Mouse (Mus musculus): ENCODE measurements at regions not wholly inside any gene's neighbourhood (a gene's known extent, or its start where the extent isn't known, plus 50 kb on each side); places are given as distances from the start of the nearest gene placed in this dataset.

DNA sequence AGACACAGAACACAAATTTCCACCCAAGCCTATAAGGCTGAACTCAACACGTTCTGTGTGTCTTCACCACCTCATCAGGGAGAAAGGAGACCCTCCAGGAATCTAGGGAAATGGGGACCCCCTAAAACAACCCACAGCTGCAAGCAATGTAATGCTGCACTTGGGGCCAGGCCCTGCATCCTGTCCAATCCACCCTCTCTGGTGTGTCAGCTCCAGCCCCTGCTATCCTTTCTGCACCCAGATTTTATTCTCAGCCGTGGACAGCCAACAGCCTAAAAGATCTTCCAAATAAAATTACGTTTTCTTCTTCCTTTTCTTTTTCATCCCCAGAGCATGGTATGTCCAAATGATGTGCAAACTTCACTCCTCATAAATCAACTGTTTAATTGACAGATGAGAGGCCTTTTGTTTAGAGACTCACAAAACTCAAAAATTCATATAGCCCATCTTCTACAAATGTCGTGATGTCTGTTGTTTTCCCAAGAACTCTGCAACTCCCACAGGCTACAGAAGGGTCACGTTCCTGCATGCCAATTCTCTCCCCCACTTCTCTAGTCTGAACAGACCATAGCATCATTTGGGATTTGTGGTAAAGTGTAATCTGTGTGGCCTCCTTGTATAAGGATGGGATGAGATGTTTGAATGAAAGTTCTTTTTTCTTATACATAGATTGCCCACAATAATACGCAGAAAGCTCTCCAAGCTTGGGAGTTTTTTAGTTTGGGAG is 142.0 kb upstream of the Igf1 start:
- no peak for ATAC-seq (replicated peaks in 1 of 2; ENCODE audit: insufficient read depth in 1 of 2, low FRiP score in 2 of 2, low TSS enrichment in 1 of 2, low read depth in 1 of 2, poor library complexity in 2 of 2, severe bottlenecking in 2 of 2)

DNA sequence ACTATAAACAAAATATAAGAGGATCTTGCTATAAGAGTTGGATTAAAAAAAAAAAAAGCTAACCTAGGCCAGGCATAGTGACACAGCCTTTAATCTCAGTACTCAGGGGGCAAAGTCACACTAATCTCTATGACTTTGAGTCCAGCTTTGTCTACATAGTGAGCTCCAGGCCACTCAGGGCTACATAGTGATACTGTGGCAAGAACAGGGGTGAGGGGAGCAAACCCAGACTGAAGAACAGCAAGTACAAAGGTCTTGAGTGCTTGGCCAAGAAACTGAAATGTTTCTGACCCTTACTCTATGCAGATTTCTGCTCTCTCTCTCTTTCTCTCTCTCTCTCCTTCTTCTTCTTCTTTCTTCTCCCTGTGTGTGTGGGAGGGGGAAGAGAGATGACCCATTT is 140.9 kb upstream of the Igf1 start:
- ATAC-seq (replicated peaks in 1 of 2; ENCODE audit: insufficient read depth in 1 of 2, low FRiP score in 2 of 2, low TSS enrichment in 1 of 2, low read depth in 1 of 2, poor library complexity in 2 of 2, severe bottlenecking in 2 of 2) = no peak

DNA sequence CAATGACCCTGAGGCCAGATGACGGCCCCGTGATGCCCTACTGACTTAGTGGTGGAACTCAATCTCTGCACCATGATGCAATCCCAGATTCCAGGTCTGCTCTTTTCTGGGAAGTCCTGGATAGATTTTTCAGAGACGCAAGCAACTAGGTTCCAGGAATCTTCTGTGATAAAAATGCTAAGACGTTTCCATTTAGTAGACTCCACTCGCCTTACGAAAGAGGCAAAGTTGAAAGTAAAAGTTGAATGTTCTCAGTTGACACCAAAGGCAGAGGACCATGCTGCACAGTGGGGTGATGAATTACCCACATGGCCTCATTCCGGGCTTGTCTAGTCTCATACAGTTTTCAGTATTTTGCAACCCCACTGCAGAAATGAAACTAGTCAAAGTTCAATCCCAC is 139.6 kb upstream of the Igf1 start:
- ATAC-seq (replicated peaks in 1 of 2; ENCODE audit: insufficient read depth in 1 of 2, low FRiP score in 2 of 2, low TSS enrichment in 1 of 2, low read depth in 1 of 2, poor library complexity in 2 of 2, severe bottlenecking in 2 of 2) = no peak

DNA sequence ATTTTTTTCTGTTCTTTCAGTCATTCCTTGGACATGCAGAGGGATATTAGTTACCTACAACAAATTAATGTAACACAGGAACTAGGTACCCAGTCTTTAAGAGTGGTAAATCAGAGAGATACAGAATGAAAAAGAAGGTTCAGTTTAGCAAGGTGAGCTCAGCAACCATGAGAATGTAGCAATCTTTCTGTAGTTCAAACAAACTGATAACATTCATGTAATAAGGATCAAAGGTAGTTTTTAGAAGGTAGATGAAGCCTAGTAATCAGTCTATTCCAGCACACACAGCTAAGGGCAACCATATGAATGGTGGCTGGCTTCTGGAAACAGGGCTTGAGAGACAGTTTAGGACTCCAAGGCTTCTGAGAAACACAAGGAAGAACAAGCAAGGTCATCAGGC is 138.1 kb upstream of the Igf1 start:
- no peak for ATAC-seq (replicated peaks in 1 of 2; ENCODE audit: insufficient read depth in 1 of 2, low FRiP score in 2 of 2, low TSS enrichment in 1 of 2, low read depth in 1 of 2, poor library complexity in 2 of 2, severe bottlenecking in 2 of 2)

DNA sequence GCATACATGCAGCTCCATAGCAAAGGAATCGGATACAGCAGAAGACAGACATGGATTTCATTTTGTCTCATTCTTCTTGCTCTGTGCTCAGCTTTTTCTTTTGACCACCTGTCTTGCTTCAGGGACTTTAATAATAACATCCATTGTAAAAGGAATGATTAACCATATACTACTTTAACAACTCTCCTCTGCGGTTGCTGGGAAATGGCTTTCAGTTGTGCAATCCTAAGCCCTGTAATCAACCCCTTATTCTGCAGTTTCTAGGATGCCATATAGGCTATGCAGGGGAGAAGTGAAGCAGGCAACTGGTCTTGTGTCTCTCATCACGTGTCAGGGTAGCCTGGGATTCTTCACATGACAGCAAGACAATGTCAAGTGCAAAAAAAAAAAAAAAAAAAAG is 135.8 kb upstream of the Igf1 start:
- no peak for ATAC-seq (replicated peaks in 1 of 2; ENCODE audit: insufficient read depth in 1 of 2, low FRiP score in 2 of 2, low TSS enrichment in 1 of 2, low read depth in 1 of 2, poor library complexity in 2 of 2, severe bottlenecking in 2 of 2)

DNA sequence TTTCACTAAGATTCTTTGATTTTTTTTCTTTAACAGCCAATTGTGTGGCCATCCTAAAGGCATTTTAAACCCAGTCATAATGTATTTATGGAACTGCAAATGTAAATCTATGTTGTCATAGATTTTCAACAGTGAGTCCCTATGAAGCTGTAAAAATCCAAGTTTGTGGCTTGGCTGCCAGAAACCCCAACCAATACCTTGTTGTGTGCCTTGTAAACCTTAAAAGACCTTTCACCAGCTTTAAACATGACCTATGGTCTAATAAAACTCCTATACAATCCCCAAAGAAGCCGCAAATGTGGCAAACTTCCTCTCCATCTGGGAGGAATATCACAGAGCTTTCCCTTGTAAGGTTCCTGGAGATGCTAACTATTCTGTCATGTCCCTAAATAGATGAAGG is 125.4 kb upstream of the Igf1 start:
- no peak for ATAC-seq (replicated peaks in 1 of 2; ENCODE audit: insufficient read depth in 1 of 2, low FRiP score in 2 of 2, low TSS enrichment in 1 of 2, low read depth in 1 of 2, poor library complexity in 2 of 2, severe bottlenecking in 2 of 2)

DNA sequence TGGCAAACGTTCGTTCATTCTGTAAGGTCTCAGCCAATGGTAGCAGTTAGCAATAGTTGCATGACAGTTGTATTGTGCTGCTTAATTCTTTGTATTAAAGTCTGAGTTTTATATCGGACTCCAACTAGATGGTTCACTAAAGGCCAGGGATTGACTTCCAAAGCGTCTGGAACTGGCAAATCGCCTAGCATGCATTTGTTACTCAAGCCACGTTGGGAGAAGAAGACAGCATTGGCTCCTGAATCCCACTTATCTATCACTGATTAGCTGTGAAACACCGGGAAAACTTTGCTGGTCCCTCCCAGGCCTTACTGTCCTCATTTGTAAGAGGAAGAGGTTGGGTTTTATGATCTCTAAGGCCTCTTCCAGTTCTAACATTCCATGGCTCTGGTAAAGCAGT is 124.8 kb upstream of the Igf1 start:
- ATAC-seq (replicated peaks in 1 of 2; ENCODE audit: insufficient read depth in 1 of 2, low FRiP score in 2 of 2, low TSS enrichment in 1 of 2, low read depth in 1 of 2, poor library complexity in 2 of 2, severe bottlenecking in 2 of 2) = no peak

DNA sequence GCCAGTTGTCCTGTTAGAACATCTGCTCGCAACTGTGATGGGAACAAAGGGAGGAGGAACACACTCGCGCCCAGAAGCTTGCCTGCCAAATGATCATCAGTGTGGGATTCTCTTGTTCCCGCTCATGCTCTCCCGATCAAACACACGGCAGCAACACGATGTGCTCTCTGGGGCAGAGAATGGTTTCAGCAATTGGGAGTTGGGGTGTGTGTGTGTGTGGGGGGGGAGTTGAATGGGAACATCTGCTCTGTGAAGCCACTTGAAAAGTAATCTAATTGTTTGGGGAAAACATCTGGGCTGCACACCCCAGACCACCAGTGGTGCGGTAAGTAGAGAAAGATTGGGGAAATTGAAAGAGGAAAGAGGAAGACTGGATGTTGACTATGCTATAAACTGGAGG is 117.7 kb upstream of the Igf1 start:
- ATAC-seq (replicated peaks in 1 of 2; ENCODE audit: insufficient read depth in 1 of 2, low FRiP score in 2 of 2, low TSS enrichment in 1 of 2, low read depth in 1 of 2, poor library complexity in 2 of 2, severe bottlenecking in 2 of 2) = no peak

DNA sequence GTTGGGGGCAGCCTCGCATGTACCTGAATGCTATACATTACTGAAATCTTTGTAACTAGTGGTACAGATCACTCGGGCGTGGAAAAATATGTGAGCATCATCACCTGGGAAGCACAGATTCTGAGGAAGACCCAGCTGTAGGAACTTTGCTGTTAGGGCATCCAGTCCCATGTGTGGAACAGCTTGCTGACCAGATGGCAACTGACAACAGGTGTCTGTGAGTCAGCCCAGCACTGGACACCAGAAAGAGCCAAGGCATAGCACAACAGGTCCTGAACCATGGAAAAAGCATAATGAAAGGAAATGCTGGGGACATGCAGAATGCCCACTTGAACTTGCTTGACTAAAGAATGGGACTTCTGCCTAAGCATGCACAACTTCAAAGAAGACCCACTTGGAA is 115.3 kb upstream of the Igf1 start:
- ATAC-seq (replicated peaks in 1 of 2; ENCODE audit: insufficient read depth in 1 of 2, low FRiP score in 2 of 2, low TSS enrichment in 1 of 2, low read depth in 1 of 2, poor library complexity in 2 of 2, severe bottlenecking in 2 of 2) = no peak

DNA sequence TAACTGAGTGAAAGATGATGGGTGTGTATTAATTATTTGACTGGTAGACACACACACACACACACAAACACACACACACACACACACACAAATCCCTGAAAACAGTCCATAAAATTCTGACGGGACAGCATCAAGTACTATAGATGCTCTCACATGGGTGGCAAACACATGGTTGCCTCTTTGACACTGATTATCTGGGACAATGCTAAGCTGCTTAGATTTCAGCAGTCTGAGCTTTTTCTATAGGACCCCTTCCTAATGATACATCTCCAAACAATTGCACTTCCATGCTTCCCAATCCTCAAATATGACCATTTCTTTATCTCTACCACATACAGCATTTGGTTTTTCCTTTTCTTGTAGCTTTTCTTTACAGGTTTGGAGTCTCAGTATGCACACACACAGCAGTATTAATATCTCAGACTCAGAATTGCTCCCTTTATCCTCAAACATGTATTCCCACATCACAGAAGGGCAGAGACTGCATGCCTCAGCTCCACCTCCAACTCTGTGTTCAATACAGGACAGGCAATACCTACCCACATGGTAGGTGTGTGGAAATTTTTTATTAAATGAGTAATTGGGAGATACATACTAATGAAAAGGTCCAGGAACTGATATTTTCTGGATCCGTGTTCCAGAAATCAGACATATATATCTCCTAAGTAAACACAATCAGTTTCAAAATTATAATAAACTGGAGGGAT is 110.1 kb upstream of the Igf1 start:
- no peak for ATAC-seq (replicated peaks in 1 of 2; ENCODE audit: insufficient read depth in 1 of 2, low FRiP score in 2 of 2, low TSS enrichment in 1 of 2, low read depth in 1 of 2, poor library complexity in 2 of 2, severe bottlenecking in 2 of 2)

DNA sequence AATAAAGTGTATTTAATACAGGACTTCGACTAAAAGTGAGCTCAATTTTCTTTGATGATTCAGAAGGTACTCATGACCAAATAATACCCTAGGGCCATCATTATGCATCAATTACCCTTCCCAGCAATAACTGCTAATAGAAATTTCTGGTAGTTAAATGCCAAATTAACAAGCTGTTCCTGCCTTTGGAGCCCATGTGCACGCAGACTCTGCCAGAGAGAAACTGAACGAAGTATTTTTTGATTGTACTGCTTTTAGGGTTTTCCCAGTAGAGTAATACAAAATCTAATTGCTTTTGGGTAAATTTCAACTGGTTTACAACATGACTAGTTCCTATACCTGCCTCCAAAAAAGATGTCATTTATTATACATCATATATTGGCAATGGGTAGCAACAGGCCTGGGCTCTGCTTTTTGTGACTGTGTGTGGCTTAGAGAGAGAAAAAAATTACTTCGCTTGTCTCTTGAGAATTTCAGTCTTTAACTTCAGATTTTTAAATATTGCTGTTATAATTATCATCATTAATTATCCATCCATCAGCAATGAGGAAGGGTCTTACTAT is 109.4 kb upstream of the Igf1 start:
- no peak for ATAC-seq (replicated peaks in 1 of 2; ENCODE audit: insufficient read depth in 1 of 2, low FRiP score in 2 of 2, low TSS enrichment in 1 of 2, low read depth in 1 of 2, poor library complexity in 2 of 2, severe bottlenecking in 2 of 2)

DNA sequence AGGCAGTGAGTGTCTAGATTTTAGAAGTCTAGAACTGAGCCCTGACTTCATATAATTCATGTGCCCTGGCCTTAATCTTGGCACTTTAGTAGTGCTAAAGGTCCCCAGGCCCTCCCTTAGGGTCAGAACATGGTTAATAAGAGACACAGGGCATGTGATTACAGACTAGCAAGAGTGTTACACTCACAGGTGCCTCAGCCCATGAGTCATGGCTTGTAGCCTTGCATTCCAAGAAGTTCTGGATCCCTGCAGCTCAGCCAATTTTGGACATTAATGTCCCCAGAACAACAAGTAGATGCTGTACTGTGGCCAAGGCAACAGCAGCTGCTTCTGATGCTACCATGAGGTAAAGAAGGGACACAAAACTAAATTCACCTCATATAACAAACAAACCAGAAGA is 107.7 kb upstream of the Igf1 start:
- ATAC-seq (replicated peaks in 1 of 2; ENCODE audit: insufficient read depth in 1 of 2, low FRiP score in 2 of 2, low TSS enrichment in 1 of 2, low read depth in 1 of 2, poor library complexity in 2 of 2, severe bottlenecking in 2 of 2) = no peak

DNA sequence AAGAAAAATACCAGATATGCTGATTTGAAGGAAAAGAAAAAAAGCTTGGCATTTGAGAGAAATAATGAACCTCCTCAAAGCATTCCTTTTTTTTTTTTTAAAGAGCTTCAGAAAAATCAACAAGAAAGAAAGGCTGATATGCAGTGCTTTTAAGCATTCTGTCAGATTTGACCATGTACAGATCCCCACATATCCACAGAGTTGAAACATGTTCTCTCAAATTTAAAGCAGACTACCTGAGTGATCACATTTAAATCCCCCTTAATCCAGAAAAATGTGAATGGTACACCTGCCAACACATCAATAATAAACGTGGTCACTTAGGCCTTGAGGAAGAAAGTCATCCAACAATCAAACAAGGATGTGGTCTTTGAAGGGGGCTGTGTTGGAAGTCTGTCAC is 107.1 kb upstream of the Igf1 start:
- no peak for ATAC-seq (replicated peaks in 1 of 2; ENCODE audit: insufficient read depth in 1 of 2, low FRiP score in 2 of 2, low TSS enrichment in 1 of 2, low read depth in 1 of 2, poor library complexity in 2 of 2, severe bottlenecking in 2 of 2)

DNA sequence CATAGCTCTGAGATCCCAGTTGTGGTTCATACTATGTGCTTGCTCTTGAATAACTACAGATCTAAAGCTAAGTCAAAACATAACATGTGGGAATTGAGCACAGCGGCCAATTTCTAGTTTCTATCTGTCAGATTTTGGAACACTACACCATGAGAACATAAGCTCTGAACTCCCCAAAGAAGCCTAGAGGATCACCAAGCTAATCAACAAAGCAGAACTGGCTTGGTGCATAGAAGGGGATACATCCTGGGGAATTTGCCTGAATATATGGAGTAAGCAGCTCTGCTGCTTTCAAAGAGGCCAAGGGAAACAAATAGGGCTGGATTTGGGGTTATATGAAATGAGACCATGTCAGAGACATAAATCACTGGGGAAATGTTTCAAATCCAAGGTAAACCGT is 105.9 kb upstream of the Igf1 start:
- ATAC-seq (replicated peaks in 1 of 2; ENCODE audit: insufficient read depth in 1 of 2, low FRiP score in 2 of 2, low TSS enrichment in 1 of 2, low read depth in 1 of 2, poor library complexity in 2 of 2, severe bottlenecking in 2 of 2) = no peak

DNA sequence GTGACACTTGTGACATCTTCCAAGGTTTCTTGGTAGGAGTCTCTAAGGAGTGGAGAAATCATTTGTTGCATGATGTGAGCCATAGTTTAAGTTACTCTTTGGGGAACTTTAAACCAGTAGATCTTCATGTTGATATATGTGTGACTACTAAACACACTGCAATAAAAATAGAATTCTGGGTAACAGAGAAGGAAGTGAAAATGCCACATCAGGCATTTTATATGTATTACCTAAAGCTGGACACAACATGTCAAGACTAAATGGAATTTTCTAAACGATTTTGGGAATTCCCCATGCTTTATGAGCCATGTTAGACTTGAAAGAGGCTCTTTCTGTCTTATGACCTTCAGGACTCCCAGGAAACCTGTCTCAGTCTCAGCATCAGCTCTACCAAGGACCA is 104.6 kb upstream of the Igf1 start:
- ATAC-seq (replicated peaks in 1 of 2; ENCODE audit: insufficient read depth in 1 of 2, low FRiP score in 2 of 2, low TSS enrichment in 1 of 2, low read depth in 1 of 2, poor library complexity in 2 of 2, severe bottlenecking in 2 of 2) = no peak

DNA sequence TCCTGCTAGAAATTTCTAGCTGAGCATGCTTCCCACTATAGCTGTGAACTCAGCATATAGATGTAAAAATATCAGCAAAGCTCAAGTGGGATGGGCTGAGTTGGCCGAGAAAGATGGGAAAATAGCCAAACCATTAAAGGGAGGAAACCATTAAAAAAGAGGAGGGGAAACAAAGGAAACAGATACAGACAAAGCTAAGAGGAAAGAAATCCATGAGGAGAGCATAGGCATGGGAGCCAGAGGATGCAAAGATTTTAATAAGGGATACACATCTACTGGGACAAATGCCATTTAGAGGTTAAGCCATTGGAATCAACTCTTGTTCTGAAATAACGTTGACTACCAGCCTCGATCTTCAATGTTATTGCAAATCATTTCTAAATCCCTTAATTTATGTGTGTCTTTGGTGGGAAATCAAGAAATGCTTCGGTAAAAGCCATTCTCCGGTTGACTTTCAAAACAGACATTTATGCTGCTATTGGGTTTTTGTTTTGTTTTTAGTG is 96.5 kb upstream of the Igf1 start:
- ATAC-seq (replicated peaks in 1 of 2; ENCODE audit: insufficient read depth in 1 of 2, low FRiP score in 2 of 2, low TSS enrichment in 1 of 2, low read depth in 1 of 2, poor library complexity in 2 of 2, severe bottlenecking in 2 of 2) = no peak

DNA sequence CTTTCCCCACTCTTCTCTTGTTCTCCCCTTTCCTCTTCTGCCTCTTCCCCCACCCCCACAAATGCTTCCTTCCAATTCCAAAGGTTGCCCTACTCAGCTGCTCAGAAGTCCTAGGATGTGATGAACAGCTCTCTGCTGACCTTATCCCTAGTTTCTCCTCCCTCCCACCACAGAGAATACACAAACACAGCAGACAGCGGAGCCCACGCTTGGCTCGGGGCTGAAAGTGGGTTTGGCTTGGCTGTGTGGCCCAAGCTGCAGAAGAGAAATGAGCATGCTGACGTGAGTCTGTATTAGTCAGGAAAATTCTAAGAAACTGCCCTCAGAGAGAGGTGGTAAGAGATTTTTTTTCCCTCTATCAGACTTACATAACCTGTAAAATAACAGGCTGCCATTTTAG is 70.5 kb upstream of the Igf1 start:
- no peak for ATAC-seq (replicated peaks in 1 of 2; ENCODE audit: insufficient read depth in 1 of 2, low FRiP score in 2 of 2, low TSS enrichment in 1 of 2, low read depth in 1 of 2, poor library complexity in 2 of 2, severe bottlenecking in 2 of 2)

DNA sequence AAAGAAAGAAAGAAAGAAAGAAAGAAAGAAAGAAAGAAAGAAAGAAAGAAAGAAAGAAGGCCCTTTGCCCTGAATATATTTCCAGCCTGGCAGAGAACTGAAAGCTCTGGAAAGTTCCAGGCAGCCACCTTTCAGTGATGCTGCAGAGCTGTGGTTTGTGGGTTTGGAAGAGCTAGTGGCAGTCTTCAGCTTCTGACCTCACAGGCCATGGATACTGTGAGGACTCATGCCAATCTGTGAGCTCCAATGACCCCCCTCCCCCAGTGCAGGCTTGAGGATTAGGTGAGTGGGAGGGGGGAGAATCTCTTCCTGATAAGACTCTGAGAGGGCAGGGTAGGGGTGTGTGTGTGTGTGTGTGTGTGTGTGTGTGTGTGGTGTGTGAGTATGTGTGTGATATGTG is 65.7 kb upstream of the Igf1 start:
- ATAC-seq (replicated peaks in 1 of 2; ENCODE audit: insufficient read depth in 1 of 2, low FRiP score in 2 of 2, low TSS enrichment in 1 of 2, low read depth in 1 of 2, poor library complexity in 2 of 2, severe bottlenecking in 2 of 2) = no peak

Data from hematopoietic stem cell, adult 5-6 weeks (primary cell).